Mouse (Mus musculus) hindbrain, embryonic 15.5 days (tissue): ENCODE measurements around the gene Vmn1r65. TPM values are rescaled to one million over a fixed set of nuclear protein-coding genes. Genes with fewer than 3 reads are reported as not detected.
"Not testable (repeated sequence)": the region's sequence is repeated elsewhere in the genome, so short reads cannot be mapped to it uniquely, and the experiment has no call there.

Experiments used
- ATAC-seq: fragments of 200-750 bp; cut with Nextera tagmentation; 2 replicates; pipeline ENCODE4 v1.8.0; 2017; ENCODE audit warnings: low read depth, moderate number of reproducible peaks, moderate TSS enrichment; ENCODE audit not compliant: low FRiP score
- H3K27ac ChIP-seq: fragments of 300-500 bp; sonication (generic); replicated peaks from 2 replicates; pipeline ENCODE4 v1.5.1; 2015; ENCODE audit warnings: mild to moderate bottlenecking, inconsistent platforms
- H3K27me3 ChIP-seq: fragments of 300-500 bp; sonication (generic); 2 replicates; pipeline ENCODE4 v1.6.1; 2015; ENCODE audit warnings: control low read depth, inconsistent platforms
- H3K36me3 ChIP-seq: fragments of 300-500 bp; sonication (generic); 2 replicates; pipeline ENCODE4 v1.6.1; 2015; ENCODE audit warnings: control low read depth, inconsistent platforms
- H3K4me1 ChIP-seq: fragments of 300-500 bp; sonication (generic); replicated peaks from 2 replicates; pipeline ENCODE4 v1.6.1; 2015; ENCODE audit warnings: control low read depth, inconsistent platforms
- H3K4me2 ChIP-seq: fragments of 300-500 bp; sonication (generic); 2 replicates; pipeline ENCODE4 v1.6.1; 2015; ENCODE audit warnings: moderate library complexity, mild to moderate bottlenecking, inconsistent platforms
- H3K4me3 ChIP-seq: fragments of 300-500 bp; sonication (generic); 2 replicates; pipeline ENCODE4 v1.5.1; 2015; ENCODE audit warnings: mild to moderate bottlenecking, inconsistent platforms
- H3K9ac ChIP-seq: fragments of 300-500 bp; sonication (generic); 2 replicates; pipeline ENCODE4 v1.6.1; 2015; ENCODE audit warnings: inconsistent platforms
- H3K9me3 ChIP-seq: fragments of 300-500 bp; sonication (generic); 2 replicates; pipeline ENCODE4 v1.6.1; 2016; ENCODE audit warnings: control low read depth, inconsistent platforms
- WGBS: fragments of 180-500 bp; shearing (Covaris S2); methylation state at CpG from one replicate; pipeline ENCODE4 v1.1.7; 2015; 5-methylcytosine and 5-hydroxymethylcytosine counted together
- polyA plus RNA-seq: library from polyadenylated mRNA; unstranded; fragments of >200 nt; fragmentation: Nextera tagmentation; extraction: Ambion mirVana; gene quantifications from 2 replicates; pipeline ENCODE4 v1.2.1, GENCODE M21; 2015

Vmn1r65 gene
- polyA plus RNA-seq: not detected in 2 replicates

DNA sequence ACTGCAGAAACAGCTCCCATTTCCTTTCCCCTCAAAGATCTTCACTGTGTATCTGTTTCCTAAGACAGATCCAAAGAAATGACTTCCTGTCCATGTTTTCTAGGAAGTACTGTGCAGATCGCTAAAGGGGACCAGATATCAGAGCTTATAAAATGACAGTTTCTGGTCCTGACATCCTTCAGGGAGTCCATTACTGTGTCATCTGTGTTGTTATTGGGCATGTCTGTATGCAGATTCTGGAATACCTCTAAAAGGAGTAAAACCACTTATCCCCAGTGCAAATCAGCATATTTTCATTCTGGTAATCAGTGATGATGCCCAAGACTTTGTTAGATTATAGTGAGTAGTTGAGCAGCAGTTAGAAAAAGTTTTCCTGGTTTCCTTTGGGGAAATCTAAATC lies at the start of gene Vmn1r65:
TSS of gene Vmn1r65 (minus strand) at position 101 of the 400 bp plus-strand sequence.
- H3K27ac ChIP-seq: no peak within 1 kb of the TSS
- peaks cover 13% of the 10 kb centered on the region; the same call in 1 of the 2 replicates for H3K9me3 ChIP-seq
- H3K4me3 ChIP-seq: no peak within 1 kb of the TSS
- H3K9ac ChIP-seq: no peak within 1 kb of the TSS
- no peaks in the 10 kb centered on the region for H3K4me1 ChIP-seq
- H3K4me2 ChIP-seq: no peak within 1 kb of the TSS
- H3K36me3 ChIP-seq: no peaks in the 10 kb centered on the region
- ATAC-seq: no peak
- no peaks in the 10 kb centered on the region for H3K27me3 ChIP-seq
- WGBS: 97% methylated on average over 1 of the region's 1 CpGs

DNA sequence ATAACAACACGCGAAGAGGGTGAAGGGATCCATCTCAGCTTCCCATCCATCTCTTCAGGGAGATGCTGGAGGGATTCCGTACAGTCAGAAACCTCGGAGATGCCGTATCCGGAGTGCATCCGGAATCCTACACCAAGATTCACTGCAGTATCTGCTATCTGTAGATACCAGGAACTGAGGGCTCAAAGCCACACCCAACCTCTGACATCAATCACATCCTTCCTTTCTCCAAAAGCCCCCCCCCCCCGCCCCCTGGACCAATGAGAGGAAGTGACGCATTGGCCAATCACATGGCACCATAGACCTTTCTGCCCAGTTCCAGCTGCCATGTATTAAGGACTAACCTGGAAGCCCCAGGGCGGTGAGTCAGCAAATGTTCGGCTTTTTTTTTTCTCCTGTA lies 34.1 kb upstream of the Vmn1r65 start, which contains the start of gene Nlrp4c:
TSS of gene Nlrp4c (plus strand) at position 301 of the 400 bp plus-strand sequence.
- Histone ChIP-seq H3K4me1 (no peaks in the 10 kb centered on the region), H3K27me3 (no peaks in the 10 kb centered on the region), H3K27ac (no peak within 1 kb of the TSS), H3K4me3 (no peak within 1 kb of the TSS), H3K4me2 (no peak within 1 kb of the TSS), H3K9ac (no peak within 1 kb of the TSS), H3K36me3 (no peaks in the 10 kb centered on the region), H3K9me3 (peaks cover 2% of the 10 kb centered on the region)
- no peak for ATAC-seq
- WGBS: 82% methylated on average over 11 of the region's 11 CpGs

DNA sequence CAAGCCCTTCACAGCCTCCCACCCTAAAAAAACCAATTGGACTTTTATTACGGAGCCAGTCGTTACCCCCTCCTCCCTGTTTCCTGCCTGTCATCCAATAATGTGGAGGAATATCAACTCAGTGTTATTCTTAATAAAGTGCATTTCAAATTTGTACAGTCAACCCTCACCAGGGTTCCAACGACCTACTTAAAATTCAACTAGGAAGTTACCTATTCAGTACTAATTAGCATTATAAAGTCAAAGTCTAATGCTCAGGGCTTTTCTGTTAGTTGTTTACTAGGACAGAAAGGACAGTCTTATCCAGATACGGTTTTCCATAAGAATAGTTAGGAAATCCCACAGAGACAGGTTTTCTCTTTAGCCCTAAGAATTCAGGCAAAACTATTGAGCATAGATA lies 28.4 kb downstream of the Vmn1r65 start:
- not testable (repeated sequence) for H3K4me3 ChIP-seq, H3K27me3 ChIP-seq, H3K9ac ChIP-seq, ATAC-seq, H3K27ac ChIP-seq, H3K4me1 ChIP-seq, H3K4me2 ChIP-seq, H3K36me3 ChIP-seq
- 85% methylated on average over 4 of the region's 4 CpGs for WGBS
- H3K9me3 ChIP-seq: peaks cover 12% of the 10 kb centered on the region

DNA sequence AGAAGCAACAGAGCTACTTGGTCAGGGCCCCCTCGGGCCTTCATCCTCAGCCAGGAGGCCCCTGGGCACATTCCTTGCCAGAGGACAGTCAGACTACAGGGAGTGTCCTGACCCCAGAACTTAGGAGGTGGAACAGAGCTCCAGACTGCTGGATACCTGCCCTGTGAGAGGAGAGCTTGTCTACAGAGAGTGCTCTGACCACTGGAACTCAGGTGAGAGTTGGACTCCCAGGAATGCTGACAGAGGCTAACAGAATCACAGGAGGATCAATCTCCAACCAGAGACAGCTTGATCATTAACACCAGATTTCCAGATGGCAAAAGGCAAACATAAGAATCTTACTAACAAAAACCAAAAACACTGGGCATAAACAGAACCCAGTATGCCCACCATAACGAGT lies 38.3 kb downstream of the Vmn1r65 start:
- not testable (repeated sequence) for H3K36me3 ChIP-seq, H3K27ac ChIP-seq

More for the DNA sequence above, 38.3 kb downstream of the Vmn1r65 start:
- ATAC-seq, H3K9ac ChIP-seq, H3K27me3 ChIP-seq, H3K4me3 ChIP-seq, H3K4me2 ChIP-seq, H3K4me1 ChIP-seq: not testable (repeated sequence)
- H3K9me3 ChIP-seq: peaks cover 16% of the 10 kb centered on the region; the same call in 1 of the 2 replicates
- WGBS: 86% methylated on average over 2 of the region's 2 CpGs

Other genes starting within 250 kb of the Vmn1r65 start
- not detected in 2 replicates for gene Vmn1r63, start 205.6 kb downstream of the Vmn1r65 start, polyA plus RNA-seq
- not detected in 2 replicates for gene Vmn1r64, start 126.5 kb downstream of the Vmn1r65 start, polyA plus RNA-seq
- not detected in 2 replicates for gene Nlrp4c, start 34.2 kb upstream of the Vmn1r65 start, polyA plus RNA-seq
- gene Zfp787, start 145.0 kb upstream of the Vmn1r65 start, polyA plus RNA-seq: 24.8 and 27.4 TPM in 2 replicates
- 87.8 and 90.1 TPM in 2 replicates for gene Zfp444, start 161.2 kb upstream of the Vmn1r65 start, polyA plus RNA-seq
- gene Galp, start 186.1 kb upstream of the Vmn1r65 start, polyA plus RNA-seq: not detected in 2 replicates
- not detected in 2 replicates for gene Zscan5b, start 211.3 kb upstream of the Vmn1r65 start, polyA plus RNA-seq
- gene Epp13, start 241.7 kb upstream of the Vmn1r65 start, polyA plus RNA-seq: 0.23 and 0.41 TPM in 2 replicates